Mouse (Mus musculus) activated CD4-positive, CD25-positive, alpha-beta regulatory T cell, adult 9 weeks (primary cell): ENCODE measurements around the gene Pcdh10. TPM values are rescaled to one million over a fixed set of nuclear protein-coding genes. Genes with fewer than 3 reads are reported as not detected.

Experiments used
- polyA plus RNA-seq: library from polyadenylated mRNA; unstranded; fragments of 100-300 nt; shearing (Covaris generic); gene quantifications from one replicate; pipeline ENCODE4 v1.2.1, GENCODE M21; 2017

The Pcdh10 gene
- polyA plus RNA-seq = not detected

DNA sequence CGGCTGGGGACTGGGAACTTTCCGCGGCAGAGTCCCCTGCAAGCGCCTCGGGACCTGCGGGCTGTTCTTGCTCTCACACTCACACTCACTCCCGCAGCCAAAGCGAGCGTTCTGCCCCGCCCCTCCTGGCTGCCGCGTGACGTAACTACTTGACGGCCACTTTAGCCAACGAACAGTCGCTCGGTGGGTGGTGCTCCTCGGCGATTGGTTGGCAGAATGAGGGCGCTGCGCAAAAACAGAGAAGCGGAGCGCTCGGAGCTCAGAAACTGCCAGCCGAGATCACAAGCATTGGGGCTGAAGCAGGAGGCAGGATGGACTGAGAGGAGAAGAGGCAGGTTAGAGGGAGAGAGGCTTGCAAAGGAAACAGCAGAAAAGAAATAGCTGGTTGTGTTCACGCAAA is at the start of gene Pcdh10:
Gene Pcdh10 (plus strand): TSS at position 254 of the 400 bp plus-strand sequence.

